In the genomic region with DNA sequence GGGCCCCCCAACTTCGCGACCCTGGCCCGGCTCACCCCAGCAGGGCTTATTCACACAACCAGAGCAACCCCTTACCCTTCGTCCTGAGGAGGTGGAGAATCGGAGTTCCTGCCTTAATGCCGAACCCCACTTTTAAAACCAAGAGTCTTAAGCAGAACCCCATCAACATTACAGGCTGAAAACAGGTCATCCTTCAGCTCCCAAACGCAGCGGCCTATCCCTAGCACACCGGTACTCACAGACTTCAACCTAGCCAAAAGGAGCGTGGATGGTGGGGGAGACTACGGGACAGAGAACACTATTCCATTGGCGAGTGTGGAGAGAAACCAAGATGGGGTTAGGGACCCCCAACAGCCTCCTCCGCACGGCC, we compare ENCODE assay signal across 9 mouse cellular contexts. TPM values are rescaled to one million over a fixed set of nuclear protein-coding genes. Genes with fewer than 3 reads are reported as not detected.
DNase-seq lines count a peak whose midpoint lies in the region; ATAC-seq and TF ChIP-seq lines count a peak whose summit lies in the region.
"Had no signal": no experiment of that assay in that cellular context is flagged by ENCODE, and none has a peak within 500 bp of the region (broad histone marks: within the 10 kb centered on the region; RNA-seq: fewer than 3 reads in every experiment).

No protein-coding gene starts in this region.

- H3K9me3 ChIP-seq in heart, embryonic 13.5 days: no peaks in the 10 kb centered on the region
- no peaks in the 10 kb centered on the region for H3K9me3 ChIP-seq in ES-Bruce4 (replicated peaks; ENCODE audit: control insufficient read depth, insufficient read depth, low read length, poor library complexity, severe bottlenecking)
- H3K9me3 ChIP-seq in hindbrain, embryonic 10.5 days: no peaks in the 10 kb centered on the region
- no peaks in the 10 kb centered on the region for H3K9me3 ChIP-seq in midbrain, embryonic 10.5 days (replicated peaks)

- peak overlapping the region; percentile 80 for H3K9ac ChIP-seq in heart, embryonic 13.5 days
- H3K9ac ChIP-seq in ES-Bruce4 (ENCODE audit: low read depth, poor library complexity, severe bottlenecking): peak overlapping the region; percentile 30

- TF ChIP-seq CTCF in ES-Bruce4 (IDR thresholded peaks at IDR 0.05; ENCODE audit: low read depth, low read length): no peak

- H3K4me3 ChIP-seq in heart, embryonic 13.5 days: peak overlapping the region; percentile 70
- H3K4me3 ChIP-seq in ES-Bruce4 (ENCODE audit: low read depth, low read length): peak overlapping the region; percentile 62
- peak overlapping the region; percentile 71 for H3K4me3 ChIP-seq in hindbrain, embryonic 10.5 days
- peak overlapping the region; percentile 66 for H3K4me3 ChIP-seq in midbrain, embryonic 10.5 days
- H3K4me3 ChIP-seq: erythroblast, embryonic 14.5 days had no signal

- WGBS in heart, embryonic 13.5 days: 1% methylated on average over 14 of the region's 14 CpGs
- WGBS in hindbrain, embryonic 10.5 days: 1% methylated on average over 14 of the region's 14 CpGs
- under 1% methylated on average over 14 of the region's 14 CpGs for WGBS in midbrain, embryonic 10.5 days

- H3K4me2 ChIP-seq in heart, embryonic 13.5 days: peak overlapping the region; percentile 99

- H3K4me1 ChIP-seq in heart, embryonic 13.5 days: peaks cover 38% of the 10 kb centered on the region
- peaks cover 2% of the 10 kb centered on the region for H3K4me1 ChIP-seq in ES-Bruce4 (ENCODE audit: control insufficient read depth, insufficient read depth, low read length)
- peaks cover 66% of the 10 kb centered on the region for H3K4me1 ChIP-seq in hindbrain, embryonic 10.5 days (replicated peaks)
- peaks cover 58% of the 10 kb centered on the region for H3K4me1 ChIP-seq in midbrain, embryonic 10.5 days

- peaks cover 72% of the 10 kb centered on the region for H3K27me3 ChIP-seq in heart, embryonic 13.5 days (replicated peaks)
- H3K27me3 ChIP-seq in ES-Bruce4 (ENCODE audit: control insufficient read depth, insufficient read depth, low read length, poor library complexity, severe bottlenecking): peaks cover 17% of the 10 kb centered on the region
- peaks cover 77% of the 10 kb centered on the region for H3K27me3 ChIP-seq in hindbrain, embryonic 10.5 days (ENCODE audit: insufficient read depth, poor library complexity, severe bottlenecking)
- peaks cover 99% of the 10 kb centered on the region for H3K27me3 ChIP-seq in midbrain, embryonic 10.5 days (ENCODE audit: low read depth, poor library complexity, severe bottlenecking)

- H3K27ac ChIP-seq in heart, embryonic 13.5 days (replicated peaks): no peak overlapping the region
- H3K27ac ChIP-seq in ES-Bruce4 (ENCODE audit: insufficient read depth, low read length): no peak overlapping the region
- peak overlapping the region; percentile 87 for H3K27ac ChIP-seq in hindbrain, embryonic 10.5 days
- peak overlapping the region; percentile 81 for H3K27ac ChIP-seq in midbrain, embryonic 10.5 days (replicated peaks)

- ATAC-seq in heart, embryonic 13.5 days (ENCODE audit: extremely low read depth, insufficient number of reproducible peaks, low FRiP score, low TSS enrichment): no peak

- no peak for TF ChIP-seq POLR2A in ES-Bruce4 (IDR thresholded peaks at IDR 0.05; ENCODE audit: insufficient read depth, low read length)

- no peaks in the 10 kb centered on the region for H3K36me3 ChIP-seq in heart, embryonic 13.5 days
- no peaks in the 10 kb centered on the region for H3K36me3 ChIP-seq in ES-Bruce4 (ENCODE audit: control insufficient read depth, insufficient read depth, low read length, poor library complexity, severe bottlenecking)
- H3K36me3 ChIP-seq in hindbrain, embryonic 10.5 days: no peaks in the 10 kb centered on the region
- no peaks in the 10 kb centered on the region for H3K36me3 ChIP-seq in midbrain, embryonic 10.5 days

- DNase-seq in heart, adult 11 months: no peak
- no peak for DNase-seq in hindbrain, embryonic 10.5 days (ENCODE audit: low spot score)
- DNase-seq in midbrain, embryonic 10.5 days (ENCODE audit: low spot score): no peak
- no peak for DNase-seq in urinary bladder, postnatal 36 days (ENCODE audit: low spot score in 2 of 2)
- no peak for DNase-seq in gastrocnemius, postnatal 10 days
- DNase-seq in spleen, adult 18-20 months: no peak

- no peak for TF ChIP-seq EP300 in ES-Bruce4 (IDR thresholded peaks at IDR 0.05; ENCODE audit: insufficient read depth, low read depth, low read length)

RNA-seq across cellular contexts. Expression of gene Efna3, which starts 0.6 kb away (rescaled TPM):
- 1.8 and 1.9 TPM in 2 replicates for polyA plus RNA-seq in heart, embryonic 13.5 days (2015; fragmentation: Nextera tagmentation; extraction: Ambion mirVana)
- 17.2 and 18.9 TPM in 2 replicates for polyA plus RNA-seq in ES-Bruce4 (2011; ENCODE audit: insufficient read depth, insufficient read length, low read depth, missing spikeins)
- 5.9 and 10.7 TPM in 2 replicates for polyA plus RNA-seq in hindbrain, embryonic 10.5 days (2016; fragmentation: Nextera tagmentation; extraction: Ambion mirVana)
- polyA plus RNA-seq in midbrain, embryonic 10.5 days (2016; fragmentation: Nextera tagmentation; extraction: Ambion mirVana): 3.9 and 7.0 TPM in 2 replicates
- total RNA-seq in gastrocnemius, postnatal 10 days (2021): not detected
- polyA plus RNA-seq: erythroblast, embryonic 14.5 days had no signal

RNA-seq across cellular contexts. Expression of gene Efna4, which starts 15.7 kb away (rescaled TPM):
- 9.9 and 10.2 TPM in 2 replicates for polyA plus RNA-seq in heart, embryonic 13.5 days (2015; fragmentation: Nextera tagmentation; extraction: Ambion mirVana)
- polyA plus RNA-seq in ES-Bruce4 (2011; ENCODE audit: insufficient read depth, insufficient read length, low read depth, missing spikeins): 14.6 and 16.7 TPM in 2 replicates
- 22.4 and 23.2 TPM in 2 replicates for polyA plus RNA-seq in hindbrain, embryonic 10.5 days (2016; fragmentation: Nextera tagmentation; extraction: Ambion mirVana)
- polyA plus RNA-seq in midbrain, embryonic 10.5 days (2016; fragmentation: Nextera tagmentation; extraction: Ambion mirVana): 20.5 and 21.9 TPM in 2 replicates
- 1 to 10 TPM in 1 of 2 experiments, under 1 TPM in 1; 0.82 to 1.9 TPM for total RNA-seq in gastrocnemius, postnatal 10 days (2021)
- polyA plus RNA-seq: erythroblast, embryonic 14.5 days had no signal

RNA-seq across cellular contexts. Expression of gene Adam15, which starts 27.7 kb away (rescaled TPM):
- polyA plus RNA-seq in heart, embryonic 13.5 days (2015; fragmentation: Nextera tagmentation; extraction: Ambion mirVana): 58.3 and 58.9 TPM in 2 replicates
- polyA plus RNA-seq in ES-Bruce4 (2011; ENCODE audit: insufficient read depth, insufficient read length, low read depth, missing spikeins): 25.2 TPM in 2 replicates
- 36.4 and 38.1 TPM in 2 replicates for polyA plus RNA-seq in hindbrain, embryonic 10.5 days (2016; fragmentation: Nextera tagmentation; extraction: Ambion mirVana)
- polyA plus RNA-seq in midbrain, embryonic 10.5 days (2016; fragmentation: Nextera tagmentation; extraction: Ambion mirVana): 30.5 and 34.9 TPM in 2 replicates
- total RNA-seq in gastrocnemius, postnatal 10 days (2021): 10 to 100 TPM; 32.6 to 48.1 TPM

RNA-seq across cellular contexts. Expression of gene Dcst2, which starts 39.7 kb away (rescaled TPM):
- polyA plus RNA-seq in heart, embryonic 13.5 days (2015; fragmentation: Nextera tagmentation; extraction: Ambion mirVana): 0.08 TPM in 1 of 2 replicates, not detected in the other
- polyA plus RNA-seq in ES-Bruce4 (2011; ENCODE audit: insufficient read depth, insufficient read length, low read depth, missing spikeins): 0.25 and 0.29 TPM in 2 replicates
- polyA plus RNA-seq in hindbrain, embryonic 10.5 days (2016; fragmentation: Nextera tagmentation; extraction: Ambion mirVana): 0.34 TPM in 1 of 2 replicates, not detected in the other
- 0.11 and 0.12 TPM in 2 replicates for polyA plus RNA-seq in midbrain, embryonic 10.5 days (2016; fragmentation: Nextera tagmentation; extraction: Ambion mirVana)
- total RNA-seq in gastrocnemius, postnatal 10 days (2021): not detected
- polyA plus RNA-seq: erythroblast, embryonic 14.5 days had no signal

RNA-seq across cellular contexts. Expression of gene Efna1, which starts 41.2 kb away (rescaled TPM):
- polyA plus RNA-seq in heart, embryonic 13.5 days (2015; fragmentation: Nextera tagmentation; extraction: Ambion mirVana): 33.3 and 38.4 TPM in 2 replicates
- polyA plus RNA-seq in ES-Bruce4 (2011; ENCODE audit: insufficient read depth, insufficient read length, low read depth, missing spikeins): 8.3 and 11.0 TPM in 2 replicates
- 16.5 and 17.7 TPM in 2 replicates for polyA plus RNA-seq in hindbrain, embryonic 10.5 days (2016; fragmentation: Nextera tagmentation; extraction: Ambion mirVana)
- polyA plus RNA-seq in midbrain, embryonic 10.5 days (2016; fragmentation: Nextera tagmentation; extraction: Ambion mirVana): 11.8 TPM in 2 replicates
- total RNA-seq in gastrocnemius, postnatal 10 days (2021): 10 to 100 TPM; 21.1 to 26.3 TPM

Comparison
In these comparisons a context has a peak if more than half of its experiments do, and no peak if none do; other contexts are left out.
1. H3K27ac ChIP-seq: peak in hindbrain, embryonic 10.5 days (single experiment) and midbrain, embryonic 10.5 days (single experiment); none in heart, embryonic 13.5 days (single experiment) and ES-Bruce4 (single experiment).
2. Peak in every context shown above with its lines, with median percentiles within 50 percentile points of each other: H3K4me3 ChIP-seq.